Mouse (Mus musculus): ENCODE results near the gene Ces1e. TPM values are rescaled to one million over a fixed set of nuclear protein-coding genes. Genes with fewer than 3 reads are reported as not detected.
"Not testable (repeated sequence)": the region's sequence is repeated elsewhere in the genome, so short reads cannot be mapped to it uniquely, and the experiment has no call there.

Ces1e gene
- polyA plus RNA-seq, 1 experiment = 73.0 TPM

DNA sequence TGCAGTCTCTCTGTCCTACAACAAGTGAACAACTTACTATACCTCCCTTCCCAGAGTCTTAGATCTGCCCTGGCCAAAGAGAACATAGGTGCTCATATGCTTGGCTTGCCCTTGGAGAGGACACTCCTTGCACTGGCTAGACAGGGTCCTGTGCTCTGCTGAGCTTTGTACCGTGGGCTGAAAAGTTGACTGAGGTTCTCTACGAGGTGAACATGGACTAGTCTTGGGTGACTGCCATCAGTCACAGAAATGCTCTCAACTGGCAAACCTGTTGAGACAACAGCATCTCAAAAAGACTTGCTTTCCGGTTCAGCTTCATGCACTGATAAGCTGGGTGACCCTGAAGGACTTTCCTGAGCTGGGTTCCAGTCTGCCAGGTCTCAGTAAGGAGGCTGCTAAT lies 7.5 kb downstream of the Ces1e start:
- Histone ChIP-seq H3K27ac (ENCODE audit: insufficient read depth, low read depth, low read length) (peak overlapping the region; percentile 72), H3K36me3 (ENCODE audit: control insufficient read depth, insufficient read depth, low read length) (no peaks in the 10 kb centered on the region), H3K4me1 (ENCODE audit: control insufficient read depth, insufficient read depth, low read length) (peaks cover 3% of the 10 kb centered on the region; the same call in 1 of the 2 replicates), H3K4me3 (ENCODE audit: insufficient read depth, low read depth, low read length) (no peak overlapping the region), H3K27me3 (replicated peaks; ENCODE audit: control insufficient read depth, insufficient read depth, low read length) (no peaks in the 10 kb centered on the region)
- peak; percentile 64 for DNase-seq
- TF ChIP-seq POLR2A (IDR thresholded peaks at IDR 0.05; ENCODE audit: low read depth, low read length) = no peak
- TF ChIP-seq CTCF (conservative IDR thresholded peaks at IDR 0.05; ENCODE audit: insufficient read depth, insufficient read length, low read depth, low read length) = no peak
- 32% methylated on average over 3 of the region's 3 CpGs for WGBS

DNA sequence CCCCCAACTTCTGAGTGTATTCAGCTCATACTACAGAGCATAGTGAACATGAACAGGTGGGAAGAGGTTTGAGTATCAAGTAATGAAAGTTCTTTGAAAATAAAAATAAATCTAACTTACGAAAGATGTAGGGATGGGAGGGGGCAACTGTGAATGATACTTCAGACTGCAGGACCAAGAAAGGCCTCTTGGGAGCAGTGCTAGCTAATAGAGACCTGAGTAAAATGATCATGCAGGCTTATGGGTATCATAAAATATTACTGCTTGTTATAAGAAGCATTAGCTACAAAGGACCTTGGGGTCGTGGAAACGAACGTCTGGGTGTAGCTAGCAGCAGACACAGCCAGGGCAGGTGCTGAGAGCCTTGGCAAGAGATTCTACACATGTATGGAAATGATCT lies 11.6 kb downstream of the Ces1e start:
- H3K4me1 ChIP-seq (ENCODE audit: control insufficient read depth, insufficient read depth, low read length) = peaks cover 3% of the 10 kb centered on the region; the same call in 1 of the 2 replicates
- H3K4me3 ChIP-seq (ENCODE audit: insufficient read depth, low read depth, low read length) = no peak overlapping the region
- H3K36me3 ChIP-seq (ENCODE audit: control insufficient read depth, insufficient read depth, low read length) = no peaks in the 10 kb centered on the region
- H3K27me3 ChIP-seq (replicated peaks; ENCODE audit: control insufficient read depth, insufficient read depth, low read length) = no peaks in the 10 kb centered on the region
- peak; percentile 16 for DNase-seq
- no peak overlapping the region for H3K27ac ChIP-seq (ENCODE audit: insufficient read depth, low read depth, low read length)
- 36% methylated on average over 4 of the region's 4 CpGs for WGBS
- TF ChIP-seq POLR2A (IDR thresholded peaks at IDR 0.05; ENCODE audit: low read depth, low read length) (no peak), CTCF (conservative IDR thresholded peaks at IDR 0.05; ENCODE audit: insufficient read depth, insufficient read length, low read depth, low read length) (peak; percentile 42)

DNA sequence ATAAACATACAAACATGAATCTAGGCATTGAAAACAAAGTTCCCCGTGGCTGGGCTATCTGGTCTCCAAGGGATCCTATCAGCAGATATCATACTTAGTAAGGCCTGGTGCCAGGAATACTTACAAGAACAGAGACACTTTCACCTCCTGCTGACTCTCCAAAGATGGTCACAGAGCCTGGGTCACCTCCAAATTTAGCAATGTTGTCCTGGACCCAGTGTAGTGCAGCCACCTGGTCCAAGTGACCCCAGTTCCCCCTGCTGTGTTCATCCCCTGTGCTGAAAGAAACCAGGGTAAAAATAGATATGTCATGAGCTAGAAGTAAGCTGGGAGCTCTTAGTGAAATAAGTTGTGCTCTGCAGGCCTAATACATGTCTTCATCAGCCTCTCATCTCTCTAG lies 12.0 kb downstream of the Ces1e start:
- no peak for DNase-seq
- no peak overlapping the region for H3K27ac ChIP-seq (ENCODE audit: insufficient read depth, low read depth, low read length)
- peaks cover 3% of the 10 kb centered on the region; the same call in 1 of the 2 replicates for H3K4me1 ChIP-seq (ENCODE audit: control insufficient read depth, insufficient read depth, low read length)
- no peak for TF ChIP-seq CTCF (conservative IDR thresholded peaks at IDR 0.05; ENCODE audit: insufficient read depth, insufficient read length, low read depth, low read length)
- no peaks in the 10 kb centered on the region for H3K27me3 ChIP-seq (replicated peaks; ENCODE audit: control insufficient read depth, insufficient read depth, low read length)
- 49% methylated on average over 1 of the region's 1 CpGs for WGBS
- no peaks in the 10 kb centered on the region for H3K36me3 ChIP-seq (ENCODE audit: control insufficient read depth, insufficient read depth, low read length)
- H3K4me3 ChIP-seq (ENCODE audit: insufficient read depth, low read depth, low read length) = no peak overlapping the region

DNA sequence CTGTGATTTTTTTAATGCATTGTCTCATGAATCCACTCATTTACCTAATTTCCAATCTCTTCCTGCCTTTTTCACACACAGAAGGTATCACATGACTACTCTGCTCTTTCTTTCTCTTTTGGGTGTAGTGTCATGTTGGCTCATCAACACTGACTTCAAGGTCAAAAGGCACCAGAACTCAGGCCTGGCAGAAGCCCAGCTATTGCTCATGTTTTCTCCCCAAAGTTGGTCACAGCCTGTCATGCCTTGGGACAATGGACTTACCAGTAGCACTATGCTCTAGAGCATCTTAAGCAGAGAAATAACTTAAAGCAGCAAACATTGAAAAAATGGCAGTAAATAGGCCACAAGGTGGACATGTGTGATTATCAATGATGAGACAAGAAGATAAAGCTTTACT lies 18.3 kb downstream of the Ces1e start:
- Histone ChIP-seq H3K4me1 (ENCODE audit: control insufficient read depth, insufficient read depth, low read length) (no peaks in the 10 kb centered on the region), H3K27ac (ENCODE audit: insufficient read depth, low read depth, low read length) (no peak overlapping the region), H3K4me3 (ENCODE audit: insufficient read depth, low read depth, low read length) (no peak overlapping the region), H3K36me3 (ENCODE audit: control insufficient read depth, insufficient read depth, low read length) (no peaks in the 10 kb centered on the region), H3K27me3 (replicated peaks; ENCODE audit: control insufficient read depth, insufficient read depth, low read length) (no peaks in the 10 kb centered on the region)
- DNase-seq = peak; percentile 18
- TF ChIP-seq CTCF (conservative IDR thresholded peaks at IDR 0.05; ENCODE audit: insufficient read depth, insufficient read length, low read depth, low read length) (no peak), POLR2A (IDR thresholded peaks at IDR 0.05; ENCODE audit: low read depth, low read length) (no peak)

DNA sequence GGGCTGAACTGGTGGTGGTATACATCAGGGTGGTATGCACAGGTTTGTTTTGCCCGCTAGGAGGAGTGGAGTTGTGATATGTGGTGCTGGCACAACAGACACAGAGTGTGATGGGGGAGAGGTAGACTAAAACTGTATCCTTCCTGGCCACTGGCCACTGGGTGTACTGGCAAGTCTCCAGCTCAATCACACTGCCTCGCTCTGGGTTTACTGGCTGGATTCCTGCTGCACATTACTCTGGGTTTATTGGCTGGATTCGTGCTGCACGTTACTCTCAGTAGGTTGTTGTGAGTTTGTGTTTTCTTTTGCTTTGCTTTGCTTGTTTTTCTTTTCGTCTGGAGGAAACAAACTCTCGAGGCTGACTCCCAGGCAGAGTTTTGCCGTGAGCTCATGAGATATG lies 30.3 kb downstream of the Ces1e start:
- Histone ChIP-seq H3K27ac (ENCODE audit: insufficient read depth, low read depth, low read length) (peak overlapping the region; percentile 93), H3K4me1 (ENCODE audit: control insufficient read depth, insufficient read depth, low read length) (peaks cover 11% of the 10 kb centered on the region; the same call in 1 of the 2 replicates)
- H3K27me3 ChIP-seq (replicated peaks; ENCODE audit: control insufficient read depth, insufficient read depth, low read length); H3K4me3 ChIP-seq (ENCODE audit: insufficient read depth, low read depth, low read length); H3K36me3 ChIP-seq (ENCODE audit: control insufficient read depth, insufficient read depth, low read length): not testable (repeated sequence)
- peak; percentile 73 for DNase-seq
- 21% methylated on average over 7 of the region's 7 CpGs for WGBS
- TF ChIP-seq CTCF (conservative IDR thresholded peaks at IDR 0.05; ENCODE audit: insufficient read depth, insufficient read length, low read depth, low read length) = 0 out of 2 replicates have a peak, but pooled peaks have one; percentile 3

DNA sequence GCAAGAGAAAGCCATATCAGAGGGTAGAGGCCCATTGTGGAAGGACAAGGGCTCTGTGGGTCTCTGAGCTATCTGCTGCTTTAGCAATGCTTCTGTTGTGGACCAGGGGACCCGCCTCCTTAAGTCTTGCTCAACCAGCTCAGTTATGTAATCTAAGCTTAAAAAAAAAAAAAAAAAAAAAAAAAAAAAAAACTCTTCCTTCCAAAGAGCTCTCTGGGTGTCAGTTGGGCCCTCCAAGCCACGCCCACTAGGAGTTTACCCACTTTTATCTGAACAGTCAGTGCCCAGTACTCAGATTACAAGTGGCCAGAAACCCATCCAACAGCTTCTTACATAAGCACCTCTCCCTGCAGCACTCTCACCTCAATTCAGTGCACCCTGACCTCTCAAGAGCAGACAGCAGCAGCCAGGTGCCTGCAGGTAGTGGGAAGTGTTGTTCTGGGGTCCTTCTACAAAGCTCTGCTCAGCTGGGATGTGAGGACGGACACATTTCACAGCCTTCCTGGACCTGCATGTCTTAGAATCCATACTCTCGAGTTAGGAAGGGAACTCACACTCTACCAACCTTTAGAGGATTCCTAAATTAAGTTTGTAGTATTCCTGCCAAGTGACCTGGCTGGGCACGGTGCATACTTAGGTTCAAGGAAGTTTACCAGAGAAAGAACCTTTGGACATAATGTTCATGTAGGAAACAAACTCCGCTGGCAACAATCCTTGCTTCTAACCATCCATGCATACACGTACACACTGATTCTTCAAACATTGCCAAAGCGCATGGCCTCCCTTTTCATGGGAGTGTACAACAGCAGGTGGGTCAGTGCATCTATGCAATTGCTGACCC lies 31.5 kb downstream of the Ces1e start, which contains the start of gene Ces1d:
Gene Ces1d, minus strand, starts transcription at position 154 of the 841 bp plus-strand sequence.
- TF ChIP-seq CTCF (conservative IDR thresholded peaks at IDR 0.05; ENCODE audit: insufficient read depth, insufficient read length, low read depth, low read length) = no peak
- TF ChIP-seq POLR2A (IDR thresholded peaks at IDR 0.05; ENCODE audit: low read depth, low read length) = no peak
- H3K4me3 ChIP-seq (ENCODE audit: insufficient read depth, low read depth, low read length) = peak within 1 kb of the TSS; percentile 53
- H3K27me3 ChIP-seq (replicated peaks; ENCODE audit: control insufficient read depth, insufficient read depth, low read length) = no peaks in the 10 kb centered on the region
- H3K4me1 ChIP-seq (ENCODE audit: control insufficient read depth, insufficient read depth, low read length) = peaks cover 13% of the 10 kb centered on the region; the same call in 1 of the 2 replicates
- DNase-seq = peak; percentile 94
- WGBS = 30% methylated on average over 8 of the region's 8 CpGs
- no peaks in the 10 kb centered on the region for H3K36me3 ChIP-seq (ENCODE audit: control insufficient read depth, insufficient read depth, low read length)
- H3K27ac ChIP-seq (ENCODE audit: insufficient read depth, low read depth, low read length) = peak within 1 kb of the TSS; percentile 98

DNA sequence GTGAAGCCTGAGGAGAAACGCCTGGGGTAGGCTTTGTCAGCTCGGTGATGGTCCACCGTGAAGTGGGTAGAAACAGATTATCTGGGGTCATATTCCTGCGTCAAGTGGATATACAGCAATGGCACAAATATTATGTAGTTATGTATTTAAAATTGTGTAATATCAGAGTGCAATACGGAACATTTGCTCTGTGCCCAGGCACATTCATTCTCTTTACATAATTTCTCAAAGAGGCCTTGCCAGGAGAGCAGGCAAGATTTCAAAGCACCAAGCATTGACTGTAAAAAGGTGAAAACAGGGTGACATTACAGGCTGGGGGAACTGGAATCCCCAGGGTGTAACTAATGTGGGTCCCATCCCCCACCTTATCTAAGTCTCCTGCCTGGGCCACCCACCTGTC lies 33.0 kb downstream of the Ces1e start:
- no peaks in the 10 kb centered on the region for H3K27me3 ChIP-seq (replicated peaks; ENCODE audit: control insufficient read depth, insufficient read depth, low read length)
- TF ChIP-seq POLR2A (IDR thresholded peaks at IDR 0.05; ENCODE audit: low read depth, low read length) (no peak), CTCF (conservative IDR thresholded peaks at IDR 0.05; ENCODE audit: insufficient read depth, insufficient read length, low read depth, low read length) (no peak)
- H3K27ac ChIP-seq (ENCODE audit: insufficient read depth, low read depth, low read length) = peak overlapping the region; percentile 98; the same call in 1 of the 2 replicates
- WGBS = 90% methylated on average over 5 of the region's 5 CpGs
- H3K4me3 ChIP-seq (ENCODE audit: insufficient read depth, low read depth, low read length) = peak overlapping the region; percentile 53
- peaks cover 13% of the 10 kb centered on the region; the same call in 1 of the 2 replicates for H3K4me1 ChIP-seq (ENCODE audit: control insufficient read depth, insufficient read depth, low read length)
- 0 out of 2 replicates have a peak, but pooled peaks cover 1% of the 10 kb centered on the region for H3K36me3 ChIP-seq (ENCODE audit: control insufficient read depth, insufficient read depth, low read length)
- DNase-seq = peak; percentile 7
